Mouse (Mus musculus) spleen, postnatal 0 days (tissue): ENCODE data around the gene Olfr469. TPM values are rescaled to one million over a fixed set of nuclear protein-coding genes. Genes with fewer than 3 reads are reported as not detected.

Experiments
- polyA plus RNA-seq: library from polyadenylated mRNA; unstranded; fragments of >200 nt; fragmentation: Nextera tagmentation; extraction: Ambion mirVana; gene quantifications from 2 replicates; pipeline ENCODE4 v1.2.1, GENCODE M21; 2015

Olfr469 gene
- not detected in 2 replicates for polyA plus RNA-seq

DNA sequence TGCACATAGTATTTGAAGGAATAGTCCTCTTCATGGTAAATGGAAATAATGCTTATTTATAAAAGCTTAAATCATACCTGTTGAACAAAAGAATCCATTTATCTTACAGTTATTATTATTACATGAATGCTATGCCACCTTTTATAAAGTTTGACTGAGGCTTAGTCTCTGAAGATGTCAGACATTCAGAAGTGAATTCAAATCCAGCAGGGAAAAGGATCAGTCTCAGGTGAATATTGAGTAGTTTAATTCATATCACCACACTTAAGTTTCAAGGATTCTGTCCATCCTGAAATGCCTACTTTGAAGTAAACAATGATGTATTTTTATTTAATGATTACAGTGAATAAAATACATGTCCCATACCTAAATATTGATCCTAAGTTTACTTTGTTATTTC lies at the start of gene Olfr469:
Gene Olfr469 (minus strand): TSS at position 101 of the 400 bp plus-strand sequence.

DNA sequence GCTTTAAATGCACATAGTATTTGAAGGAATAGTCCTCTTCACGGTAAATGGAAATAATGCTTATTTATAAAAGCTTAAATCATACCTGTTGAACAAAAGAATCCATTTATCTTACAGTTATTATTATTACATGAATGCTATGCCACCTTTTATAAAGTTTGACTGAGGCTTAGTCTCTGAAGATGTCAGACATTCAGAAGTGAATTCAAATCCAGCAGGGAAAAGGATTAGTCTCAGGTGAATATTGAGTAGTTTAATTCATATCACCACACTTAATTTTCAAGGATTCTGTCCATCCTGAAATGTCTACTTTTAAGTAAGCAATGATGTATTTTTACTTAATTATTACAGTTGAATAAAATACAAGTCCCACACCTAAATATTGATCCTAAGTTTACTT lies 22.0 kb upstream of the Olfr469 start, which contains the start of gene Olfr470:
Gene Olfr470 (minus strand): TSS at position 101 of the 400 bp plus-strand sequence.

DNA sequence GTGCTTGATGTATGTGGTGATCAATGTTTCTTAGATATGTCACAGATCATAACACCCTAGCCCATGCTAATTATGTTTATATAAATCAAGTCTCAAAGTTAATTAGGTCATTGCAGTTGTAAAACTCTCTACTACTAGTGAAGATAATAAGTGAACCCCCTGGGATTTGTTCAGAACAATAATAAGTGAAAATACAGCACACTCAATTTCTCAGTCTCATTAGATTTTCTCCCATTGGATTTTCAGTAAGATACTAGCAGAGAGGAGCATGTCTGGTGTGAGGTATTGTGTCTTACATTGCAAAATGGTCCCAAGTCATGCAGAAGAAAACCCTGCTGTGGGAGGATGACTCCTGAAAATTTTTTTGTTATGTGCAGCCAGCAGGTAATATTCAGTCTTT lies 13.4 kb downstream of the Olfr469 start, which contains the start of gene Olfr467:
Gene Olfr467 (plus strand): TSS at position 301 of the 400 bp plus-strand sequence.

DNA sequence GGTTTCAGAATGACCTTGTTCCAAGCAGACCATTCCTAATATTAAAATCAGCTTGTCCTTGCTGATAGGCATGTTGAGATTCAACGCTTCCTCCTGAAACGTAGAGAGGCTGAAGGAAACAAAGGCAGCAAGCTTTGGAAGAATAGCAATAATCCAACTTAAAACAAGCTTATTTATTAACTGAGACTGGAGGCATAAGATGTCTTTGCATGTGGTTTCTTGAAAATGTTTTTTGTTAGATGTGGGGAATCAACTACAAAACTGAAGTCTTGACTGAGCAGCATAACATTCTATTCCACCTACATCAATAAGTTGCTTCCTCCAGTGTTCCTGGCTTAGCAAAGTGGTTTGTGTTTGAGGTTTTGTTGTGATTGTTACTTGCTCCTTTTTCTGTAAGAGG lies 24.2 kb downstream of the Olfr469 start, which contains the start of gene Ovch2:
Gene Ovch2 (minus strand): TSS at position 101 of the 400 bp plus-strand sequence.

Other genes with a start within 250 kb of the Olfr469 start
- 4.4 and 5.1 TPM in 2 replicates for gene Ppfibp2, start 230.3 kb downstream of the Olfr469 start, polyA plus RNA-seq
- gene 5330417H12Rik, start 200.4 kb downstream of the Olfr469 start, polyA plus RNA-seq, result 0.20 TPM in 1 of 2 replicates, not detected in the other
- gene Cyb5r2, start 67.5 kb downstream of the Olfr469 start, polyA plus RNA-seq, result 0.06 and 0.17 TPM in 2 replicates
- not detected in 2 replicates for gene Ovch2, start 24.3 kb downstream of the Olfr469 start, polyA plus RNA-seq
- gene Olfr467, start 13.3 kb downstream of the Olfr469 start, polyA plus RNA-seq, result not detected in 2 replicates
- gene Olfr470, start 21.9 kb upstream of the Olfr469 start, polyA plus RNA-seq, result not detected in 2 replicates
- not detected in 2 replicates for gene Olfr472, start 72.4 kb upstream of the Olfr469 start, polyA plus RNA-seq
- gene Olfr473, start 104.9 kb upstream of the Olfr469 start, polyA plus RNA-seq, result not detected in 2 replicates
- not detected in 2 replicates for gene Olfr474, start 129.1 kb upstream of the Olfr469 start, polyA plus RNA-seq
- gene Olfr476, start 139.3 kb upstream of the Olfr469 start, polyA plus RNA-seq, result not detected in 2 replicates
- not detected in 2 replicates for gene Olfr477, start 161.2 kb upstream of the Olfr469 start, polyA plus RNA-seq
- not detected in 2 replicates for gene Olfr478, start 208.4 kb upstream of the Olfr469 start, polyA plus RNA-seq
- gene Olfr479, start 225.2 kb upstream of the Olfr469 start, polyA plus RNA-seq, result not detected in 2 replicates
- not detected in 2 replicates for gene Olfr480, start 241.8 kb upstream of the Olfr469 start, polyA plus RNA-seq